Mouse (Mus musculus) cerebellum, postnatal 14 days (tissue): ENCODE results near the gene Cbln1.

ENCODE experiments used
- DNase-seq, 2 experiments: peaks; one replicate each; pipeline ENCODE4 v3.0.0; 2021; ENCODE audit warnings: mixed read lengths in 2 of 2

Gene Cbln1

DNA sequence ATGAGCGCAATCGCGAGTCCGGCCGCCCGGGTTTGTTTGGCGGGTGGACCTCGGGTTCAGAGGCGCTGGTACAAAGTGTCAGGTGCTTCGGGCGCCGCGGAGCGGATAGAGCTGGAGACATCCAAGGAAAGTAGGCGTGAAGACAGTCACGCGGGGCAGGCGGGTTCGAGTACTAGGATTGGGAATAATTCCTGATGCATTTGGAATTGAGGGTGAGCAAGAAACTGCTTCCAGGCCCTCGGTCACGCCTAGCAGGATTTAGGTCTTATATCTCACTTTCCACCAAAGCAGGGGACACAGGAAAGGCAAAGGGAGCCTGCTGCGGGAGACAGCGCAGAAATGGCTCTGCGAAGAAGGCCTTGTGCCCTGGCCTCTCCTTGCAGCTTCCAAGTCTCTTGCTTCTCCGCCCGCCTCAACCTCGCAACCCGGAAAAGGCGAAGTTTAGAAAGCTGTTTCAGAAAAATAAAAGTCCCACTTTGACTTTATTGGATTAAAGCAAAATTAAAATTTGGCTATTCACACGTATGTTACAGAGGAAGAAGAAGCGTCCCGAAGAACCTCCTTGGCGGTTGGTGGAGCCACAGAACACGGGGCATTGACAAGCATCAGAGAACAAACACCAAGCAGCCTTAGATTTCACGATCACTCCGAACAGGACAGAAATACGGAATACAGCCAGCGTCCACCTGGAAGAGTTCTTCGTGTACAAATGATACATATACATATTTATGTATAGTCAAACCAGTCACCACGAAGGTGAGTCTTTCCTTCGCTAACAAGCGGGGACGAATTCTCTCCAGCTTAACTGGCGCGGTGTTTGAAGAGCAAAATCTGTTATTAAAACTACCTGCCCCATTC, 3.2 kb downstream of the Cbln1 start:
- DNase-seq: peak; percentile 71 to 72

DNA sequence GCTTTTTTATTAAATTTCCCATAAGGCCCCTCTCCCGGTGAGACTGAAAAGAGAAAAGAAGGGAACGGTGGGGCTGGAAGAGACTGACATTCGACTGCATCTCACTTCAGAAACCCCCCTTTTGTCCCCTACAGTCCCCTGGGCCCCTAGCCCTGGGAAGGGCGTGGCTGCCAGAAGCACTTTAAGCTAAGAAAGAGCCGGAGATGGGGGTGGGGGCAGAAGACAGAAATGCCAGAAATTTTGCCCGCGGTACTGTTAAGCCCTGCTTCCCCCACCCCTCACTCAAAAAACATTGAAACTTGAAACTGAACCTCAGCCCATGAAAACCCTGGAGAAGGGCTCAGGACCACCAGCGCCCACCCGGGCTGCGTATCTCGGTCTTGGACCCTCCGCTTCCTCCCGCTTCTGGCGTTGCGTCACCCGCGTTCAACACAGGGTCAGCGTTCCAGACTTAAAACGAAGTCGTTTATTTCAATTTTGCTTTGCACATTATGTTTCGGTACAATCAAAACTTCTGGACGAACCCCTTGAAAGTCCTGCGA, 3.9 kb downstream of the Cbln1 start:
- peak; percentile 56 to 61 for DNase-seq

DNA sequence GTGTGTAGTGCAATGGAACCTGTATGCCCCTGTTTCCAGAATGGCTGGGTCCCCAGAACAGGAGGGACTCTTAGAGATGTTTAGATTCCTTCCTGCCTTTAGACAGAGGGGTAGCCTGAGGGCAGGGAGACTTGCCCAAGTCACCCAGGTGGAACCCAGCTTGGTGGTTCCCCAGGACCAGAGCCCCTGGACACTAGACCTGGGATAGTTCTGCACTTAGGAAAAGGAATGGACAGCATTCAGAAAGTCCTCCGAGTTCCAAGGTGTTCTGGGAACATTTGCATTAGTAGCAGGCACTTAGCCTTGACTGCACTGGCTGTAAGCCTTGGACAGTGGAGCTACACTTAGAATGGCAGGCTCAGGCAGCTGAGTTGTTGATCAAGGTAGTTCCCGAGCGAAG, 4.5 kb downstream of the Cbln1 start:
- peak; percentile 51 to 57 for DNase-seq

DNA sequence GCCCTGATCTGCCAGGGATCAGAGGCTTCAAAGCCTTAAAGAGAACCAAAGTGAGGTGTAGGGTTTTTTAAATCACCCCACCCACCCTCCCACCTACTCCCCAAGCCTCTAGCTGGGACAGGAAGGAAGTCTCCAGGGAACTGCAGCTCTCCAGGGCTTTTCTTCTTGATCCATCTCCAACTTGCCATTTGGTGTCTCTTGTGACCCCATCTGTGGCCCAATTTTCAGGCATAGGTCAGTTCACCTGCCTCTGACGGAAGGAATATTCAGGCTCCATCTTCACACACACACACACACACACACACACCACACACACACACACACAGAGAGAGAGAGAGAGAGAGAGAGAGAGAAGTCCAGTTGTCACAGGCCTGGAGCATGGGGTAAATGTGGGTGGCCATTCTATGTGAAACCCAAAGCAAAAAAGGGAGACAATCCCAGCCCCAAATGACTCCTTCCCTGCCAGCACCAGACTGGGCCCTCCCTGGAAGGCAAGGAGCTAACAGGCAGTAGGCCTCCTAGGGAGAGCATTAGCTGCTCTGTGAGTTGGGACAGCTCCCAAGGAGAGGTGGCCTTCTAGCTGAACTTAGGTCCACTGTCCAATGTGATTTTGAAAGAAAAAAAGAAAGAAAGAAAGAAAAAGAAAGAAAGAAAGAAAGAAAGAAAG, 5.3 kb downstream of the Cbln1 start:
- peak; percentile 46 to 59 for DNase-seq

DNA sequence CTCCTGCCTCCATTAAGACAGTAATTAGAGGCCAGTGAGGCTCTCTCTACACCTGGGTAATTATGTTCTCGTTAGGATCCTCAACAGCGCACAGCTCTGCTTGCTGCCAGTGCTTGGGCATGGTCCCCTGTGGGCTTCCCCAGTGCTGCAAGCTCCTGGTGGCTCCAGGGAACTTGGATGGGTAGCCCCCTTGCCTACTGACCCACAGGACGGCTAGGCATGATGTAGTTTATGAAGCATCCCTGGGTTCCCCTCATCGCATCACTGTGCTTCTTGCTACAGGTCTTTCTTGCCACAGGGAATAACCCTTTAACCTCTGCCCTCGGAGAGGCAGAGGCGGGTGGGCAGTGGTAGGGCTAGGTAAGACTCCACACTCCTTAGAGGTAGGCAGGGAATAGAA, 6.1 kb downstream of the Cbln1 start:
- DNase-seq: peak in 1 of 2 experiments; percentile 25

DNA sequence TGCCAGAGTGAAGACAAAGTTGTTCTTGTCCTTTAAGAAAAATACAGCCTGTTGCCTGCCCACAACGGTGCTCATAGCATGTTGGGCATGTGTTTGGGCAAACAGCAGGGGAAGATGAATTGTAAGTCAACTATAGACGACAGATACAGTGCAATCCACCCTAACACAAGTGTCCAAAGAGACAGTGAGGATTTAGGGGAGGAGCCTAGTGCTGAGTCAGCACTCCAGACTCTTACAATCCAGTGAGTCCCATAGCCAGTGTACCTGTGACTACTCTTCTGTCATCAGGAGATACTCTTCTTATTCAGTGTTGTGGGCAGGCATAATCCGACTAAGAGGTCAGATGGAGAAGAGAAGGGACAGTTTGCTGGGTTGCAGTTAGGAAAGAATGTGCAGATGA, 8.0 kb downstream of the Cbln1 start:
- no peak for DNase-seq

DNA sequence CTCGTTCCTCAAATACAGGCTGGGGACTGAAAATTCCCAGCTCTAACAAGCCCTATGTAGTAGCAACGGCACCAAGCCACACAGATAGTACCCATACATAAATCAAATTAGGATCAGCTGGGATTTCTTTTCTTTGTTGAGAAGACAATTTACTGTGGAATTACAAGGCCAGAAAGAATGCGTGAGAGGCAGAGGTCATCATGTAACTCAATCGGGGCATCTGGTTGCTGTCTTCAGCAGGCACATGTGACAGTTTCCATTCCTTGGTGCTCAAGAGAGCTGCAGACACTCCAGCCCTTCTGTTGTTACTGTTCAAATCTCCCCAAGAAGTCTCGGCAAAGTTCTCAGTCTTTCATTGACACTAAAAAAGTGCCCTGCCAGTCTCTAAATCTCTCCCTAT, 10.6 kb downstream of the Cbln1 start:
- no peak for DNase-seq

DNA sequence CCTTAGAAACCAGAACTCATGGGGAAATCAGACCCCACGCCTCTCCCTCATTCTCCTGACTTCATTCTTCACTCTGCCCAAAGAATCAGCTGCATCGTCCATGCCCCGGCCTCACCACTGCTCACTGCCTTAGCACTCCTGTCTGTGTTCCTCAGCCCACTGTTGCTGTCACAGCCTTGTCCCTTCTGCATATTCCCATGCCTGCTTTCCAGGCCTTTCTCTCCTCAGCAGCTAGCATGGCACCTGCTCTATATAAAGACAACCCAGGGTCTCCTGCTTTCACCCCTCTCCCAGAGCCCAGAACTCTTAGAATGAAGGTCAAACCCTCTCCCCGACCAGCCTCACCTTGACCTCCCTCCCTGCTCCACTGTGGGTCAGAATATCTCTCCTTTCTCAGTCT, 15.5 kb downstream of the Cbln1 start:
- no peak for DNase-seq

DNA sequence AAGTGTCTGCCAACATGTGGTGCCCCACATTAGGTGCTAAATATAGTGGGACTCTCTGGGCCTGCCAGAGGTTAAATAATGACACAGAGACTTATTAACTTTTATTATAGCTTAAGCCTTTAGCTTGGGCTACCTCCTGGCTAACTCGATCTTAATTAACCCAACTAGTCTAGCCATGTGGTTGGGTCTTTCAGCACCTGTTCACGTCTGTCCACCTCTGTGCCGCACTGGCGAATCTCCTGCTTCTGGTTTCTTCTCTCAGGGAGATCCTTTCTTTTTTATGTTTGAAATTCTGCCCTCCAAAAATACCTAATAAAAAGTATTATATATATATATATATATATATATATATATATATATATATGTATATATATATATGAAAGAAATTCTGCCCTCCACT, 19.6 kb downstream of the Cbln1 start:
- DNase-seq: no peak

DNA sequence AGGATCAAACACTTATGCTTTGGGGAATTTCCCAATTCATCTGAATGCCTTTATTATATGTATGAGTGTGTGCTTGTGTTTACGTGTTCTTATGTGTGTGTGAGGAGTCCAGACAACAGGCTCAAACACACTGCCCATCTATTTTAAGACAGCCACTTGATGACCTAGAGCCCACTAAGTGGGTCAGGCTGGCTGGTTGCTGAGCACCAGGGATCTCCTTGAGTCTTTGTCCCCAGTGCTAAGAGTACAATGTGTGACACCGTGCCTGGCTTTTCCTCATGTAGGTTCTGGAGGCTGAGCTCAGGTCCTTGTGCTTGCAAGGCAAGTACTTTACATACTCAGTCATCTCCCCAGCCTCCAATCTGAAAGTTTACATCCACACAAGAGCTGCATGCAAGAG, 20.7 kb downstream of the Cbln1 start:
- DNase-seq: no peak

DNA sequence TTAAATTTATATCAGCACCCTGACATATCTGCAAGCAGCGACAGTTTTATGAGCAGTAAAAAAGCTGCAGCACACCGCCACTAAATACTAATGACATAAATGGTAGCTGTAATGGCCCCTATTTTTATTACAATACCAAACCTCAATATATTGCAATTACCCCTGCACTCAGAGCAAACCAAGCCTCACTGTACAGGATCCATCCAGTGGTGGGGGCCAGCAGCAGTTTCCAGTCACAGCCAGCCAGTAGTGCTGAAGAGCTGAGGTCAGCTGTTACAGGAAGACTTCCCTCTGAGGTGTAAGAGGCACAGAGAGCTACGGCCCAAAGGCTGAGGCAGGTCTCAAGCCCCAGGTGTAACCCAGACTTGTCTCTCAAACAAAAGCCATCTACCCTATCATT, 37.8 kb downstream of the Cbln1 start:
- no peak for DNase-seq

DNA sequence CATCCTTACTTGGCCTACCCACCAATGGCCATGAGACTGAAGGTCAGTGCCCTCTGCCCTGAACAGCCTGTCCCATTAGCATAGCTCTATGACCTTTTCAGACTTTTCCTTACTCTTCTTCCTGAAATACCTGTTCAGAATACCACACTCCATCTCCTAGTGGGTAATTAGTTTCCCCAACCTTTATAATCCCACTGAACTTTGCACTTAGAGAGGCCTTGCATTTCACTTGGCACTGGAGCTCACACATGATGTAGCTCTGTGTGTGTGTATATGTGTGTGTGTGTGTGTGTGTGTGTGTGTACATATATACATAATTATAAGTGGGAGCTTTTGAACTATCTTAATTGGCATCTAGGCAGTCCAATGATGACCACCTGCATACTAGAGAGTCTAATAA, 45.2 kb downstream of the Cbln1 start:
- DNase-seq: no peak

DNA sequence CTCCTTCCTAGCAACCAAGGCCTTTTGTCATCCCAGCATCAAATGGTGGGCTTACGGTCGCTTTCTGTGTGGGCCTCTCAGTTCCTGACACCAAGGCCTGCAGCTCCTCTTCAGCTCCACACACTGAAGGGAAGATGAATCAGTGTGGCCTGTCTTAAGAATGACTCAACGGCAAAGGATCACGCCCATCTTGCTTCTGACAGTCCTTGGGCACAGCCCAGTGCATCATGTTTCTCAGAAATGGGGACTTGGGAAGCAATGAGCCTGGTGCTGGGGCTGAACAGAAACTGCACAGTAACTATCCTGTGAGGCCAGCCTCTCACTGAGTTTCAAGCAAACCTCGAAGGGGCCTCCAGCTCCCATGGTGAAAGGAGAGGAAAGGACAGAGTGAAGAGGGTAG, 47.7 kb downstream of the Cbln1 start:
- DNase-seq: no peak

DNA sequence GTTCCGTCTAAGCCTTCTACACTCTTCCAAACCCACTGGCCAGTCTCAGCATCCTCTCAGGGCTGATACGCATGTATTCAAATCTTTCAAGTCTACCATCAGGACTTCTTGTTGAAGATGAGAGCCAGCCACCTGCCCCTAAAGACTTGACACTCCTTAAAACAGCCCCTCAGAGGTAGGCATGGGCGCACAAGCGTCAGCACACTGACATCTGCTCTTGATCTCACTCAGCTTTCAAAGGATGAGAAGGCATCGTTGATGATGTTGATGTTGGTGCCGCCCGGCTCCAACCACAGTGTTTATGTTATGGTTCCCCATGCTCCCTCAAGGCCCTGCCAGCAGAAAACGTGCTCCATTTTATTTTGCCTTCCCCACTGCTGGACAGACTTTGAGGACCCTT, 50.7 kb downstream of the Cbln1 start:
- DNase-seq: no peak
